Comparison of ENCODE assay signal across 20 mouse cellular contexts in genomic region chr2:11119301-11119700, GRCm38 (mm10). TPM values are rescaled to one million over a fixed set of nuclear protein-coding genes. Genes with fewer than 3 reads are reported as not detected.
DNase-seq lines count a peak whose midpoint lies in the region; ATAC-seq lines count a peak whose summit lies in the region.
"Had no signal": no experiment of that assay in that cellular context is flagged by ENCODE, and none has a peak within 500 bp of the region (broad histone marks: within the 10 kb centered on the region; RNA-seq: fewer than 3 reads in every experiment).

No protein-coding gene starts in this region.

- WGBS in liver, embryonic 12.5 days (ENCODE audit: insufficient replicate concordance) = 49% methylated on average over 9 of the region's 9 CpGs
- WGBS in midbrain, embryonic 14.5 days = 79% methylated on average over 9 of the region's 9 CpGs

- no peak overlapping the region for H3K4me3 ChIP-seq in liver, embryonic 12.5 days
- no peak overlapping the region for H3K4me3 ChIP-seq in midbrain, embryonic 14.5 days (replicated peaks; ENCODE audit: low read depth, low read length)
- H3K4me3 ChIP-seq: embryonic facial prominence, embryonic 12.5 days; erythroblast, embryonic 14.5 days; heart, embryonic 15.5 days; lung, embryonic 15.5 days had no signal

- no peaks in the 10 kb centered on the region for H3K27me3 ChIP-seq in liver, embryonic 12.5 days (replicated peaks)
- H3K27me3 ChIP-seq in midbrain, embryonic 14.5 days (ENCODE audit: control insufficient read depth, insufficient read depth, low read length) = no peaks in the 10 kb centered on the region
- H3K27me3 ChIP-seq: embryonic facial prominence, embryonic 12.5 days; heart, embryonic 15.5 days; lung, embryonic 15.5 days had no signal

- no peak overlapping the region for H3K27ac ChIP-seq in liver, embryonic 12.5 days
- H3K27ac ChIP-seq in midbrain, embryonic 14.5 days (replicated peaks; ENCODE audit: low read depth, low read length) = no peak overlapping the region
- H3K27ac ChIP-seq: embryonic facial prominence, embryonic 12.5 days; heart, embryonic 15.5 days; lung, embryonic 15.5 days had no signal

- no peak overlapping the region for H3K4me2 ChIP-seq in liver, embryonic 12.5 days
- H3K4me2 ChIP-seq in midbrain, embryonic 14.5 days (ENCODE audit: low read length) = no peak overlapping the region
- H3K4me2 ChIP-seq: embryonic facial prominence, embryonic 12.5 days; heart, embryonic 15.5 days; liver, embryonic 11.5 days; lung, embryonic 15.5 days had no signal

- no peak for ATAC-seq in liver, embryonic 12.5 days
- no peak for ATAC-seq in midbrain, embryonic 14.5 days (ENCODE audit: low FRiP score, low TSS enrichment)
- ATAC-seq: forebrain, embryonic 14.5 days; hindbrain, embryonic 16.5 days; intestine, postnatal 0 days had no signal

- peak; percentile 42 for DNase-seq in gastrocnemius, adult 18-20 months (ENCODE audit: low spot score)
- DNase-seq in gastrocnemius, postnatal 36 days = no peak
- DNase-seq in lung, postnatal 36 days = peak; percentile 9
- DNase-seq in lung, postnatal 14 days = no peak
- peak; percentile 52 for DNase-seq in kidney, adult 9 months
- DNase-seq in kidney, postnatal 36 days = peak; percentile 20 to 39
- DNase-seq in midbrain, embryonic 14.5 days = no peak
- DNase-seq: adrenal gland, postnatal 14 days; cerebellum, postnatal 10 days; retina, postnatal 1 day; thymus, adult 18-20 months had no signal

- H3K9me3 ChIP-seq in liver, embryonic 12.5 days (replicated peaks) = no peaks in the 10 kb centered on the region
- no peaks in the 10 kb centered on the region for H3K9me3 ChIP-seq in midbrain, embryonic 14.5 days (ENCODE audit: control insufficient read depth, low read length)
- H3K9me3 ChIP-seq: embryonic facial prominence, embryonic 12.5 days; heart, embryonic 15.5 days; lung, embryonic 15.5 days had no signal

- H3K4me1 ChIP-seq in liver, embryonic 12.5 days = no peaks in the 10 kb centered on the region
- H3K4me1 ChIP-seq in midbrain, embryonic 14.5 days (ENCODE audit: control insufficient read depth, insufficient read depth, low read length) = no peaks in the 10 kb centered on the region
- H3K4me1 ChIP-seq: embryonic facial prominence, embryonic 12.5 days; heart, embryonic 15.5 days; lung, embryonic 15.5 days had no signal

- H3K36me3 ChIP-seq in liver, embryonic 12.5 days = no peaks in the 10 kb centered on the region
- no peaks in the 10 kb centered on the region for H3K36me3 ChIP-seq in midbrain, embryonic 14.5 days (ENCODE audit: control insufficient read depth, insufficient read depth, low read length)
- H3K36me3 ChIP-seq: embryonic facial prominence, embryonic 12.5 days; heart, embryonic 15.5 days; lung, embryonic 15.5 days had no signal

- no peak overlapping the region for H3K9ac ChIP-seq in liver, embryonic 12.5 days
- H3K9ac ChIP-seq in midbrain, embryonic 14.5 days (replicated peaks; ENCODE audit: low read length) = no peak overlapping the region
- H3K9ac ChIP-seq: embryonic facial prominence, embryonic 12.5 days; heart, embryonic 15.5 days; lung, embryonic 15.5 days had no signal

- intact Hi-C loops in gastrocnemius, postnatal 36 days (cut with DNase I) = loop anchor here (10.0 kb wide), 1 partner anchor 166 kb away; no protein-coding TSS in a partner anchor

RNA-seq across cellular contexts. Expression of gene Prkcq, which starts 52.6 kb away (rescaled TPM):
- total RNA-seq in gastrocnemius, adult 18-20 months (2021) = 10 to 100 TPM; 83.8 to 90.7 TPM
- total RNA-seq in gastrocnemius, postnatal 36 days (2021) = 10 to 100 TPM; 45.6 to 65.2 TPM
- 8.1 and 9.3 TPM in 2 replicates for polyA plus RNA-seq in liver, embryonic 12.5 days (2016; fragmentation: Nextera tagmentation; extraction: Ambion mirVana)
- 3.6 and 5.4 TPM in 2 replicates for polyA plus RNA-seq in midbrain, embryonic 14.5 days (2014; fragmentation: Nextera tagmentation; extraction: Ambion mirVana)
- polyA plus RNA-seq: erythroblast, embryonic 14.5 days had no signal

Comparison
In these comparisons a context has a peak if more than half of its experiments do, and no peak if none do; other contexts are left out.
1. DNase-seq: peak in gastrocnemius, adult 18-20 months (single experiment), lung, postnatal 36 days (single experiment), kidney, adult 9 months (single experiment) and kidney, postnatal 36 days (2 of 2); none in gastrocnemius, postnatal 36 days (0 of 2), lung, postnatal 14 days (single experiment) and midbrain, embryonic 14.5 days (single experiment).